ENCODE assay signal across 22 mouse cellular contexts in the genomic region with DNA sequence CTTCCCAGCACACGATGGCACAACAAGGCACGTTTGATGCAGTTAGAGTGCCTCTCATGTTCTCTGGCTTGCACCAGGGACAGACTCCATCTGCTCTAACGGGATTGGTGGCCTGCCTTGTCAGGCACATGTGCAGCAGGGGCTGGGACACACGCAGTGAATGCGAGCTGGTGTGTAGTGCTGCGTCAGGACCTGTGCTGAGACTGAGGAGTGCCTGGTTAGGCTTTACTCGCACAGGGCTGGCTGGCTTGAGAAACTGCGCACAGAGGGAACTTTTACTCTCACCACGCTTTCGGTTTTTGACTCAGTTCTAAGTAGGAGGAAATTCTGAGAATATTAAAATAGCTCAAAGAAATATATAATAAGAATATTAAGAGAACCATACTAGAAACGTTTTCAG.
A peak's percentile ranks its signal among the peaks of the same experiment; 100 is the strongest.
DNase-seq lines count a peak whose midpoint lies in the region; ATAC-seq and TF ChIP-seq lines count a peak whose summit lies in the region.
"Had no signal": no experiment of that assay in that cellular context is flagged by ENCODE, and none has a peak within 500 bp of the region (broad histone marks: within the 10 kb centered on the region; RNA-seq: fewer than 3 reads in every experiment).

No protein-coding gene starts in this region.

- no peak for TF ChIP-seq CTCF in forebrain, postnatal 0 days (IDR thresholded peaks at IDR 0.05; ENCODE audit: low read depth)

- whole genome bisulfite sequencing in forebrain, postnatal 0 days, result 74% methylated on average over 11 of the region's 11 CpGs

- no peak for DNase-seq in frontal cortex, postnatal 36 days (ENCODE audit: low spot score in 2 of 2)
- peak; percentile 31 for DNase-seq in left cerebral cortex, postnatal 4 days
- no peak for DNase-seq in left cerebral cortex, adult 18-20 months (ENCODE audit: low spot score in 2 of 2)
- DNase-seq in forebrain, postnatal 0 days, result no peak
- no peak for DNase-seq in left cerebral cortex, adult 8-10 months (ENCODE audit: low spot score in 2 of 2)
- DNase-seq: adrenal gland, postnatal 10 days; cerebellum, adult 11 months; cerebellum, postnatal 36 days; gastrocnemius, postnatal 14 days; heart, adult 18-20 months; liver, embryonic 13.5 days; lung, postnatal 4 days; thymus, postnatal 14 days had no signal

- intact Hi-C loops in left cerebral cortex, postnatal 4 days (cut with DNase I), result no loop called here

- no peaks in the 10 kb centered on the region for H3K36me3 ChIP-seq in forebrain, postnatal 0 days (ENCODE audit: insufficient read depth)
- H3K36me3 ChIP-seq: kidney, embryonic 15.5 days; lung, embryonic 15.5 days; midbrain, embryonic 12.5 days had no signal

- no peak overlapping the region for H3K27ac ChIP-seq in forebrain, postnatal 0 days (ENCODE audit: low read depth, low read length)
- H3K27ac ChIP-seq: heart, embryonic 13.5 days; kidney, embryonic 15.5 days; liver, embryonic 13.5 days; lung, embryonic 15.5 days; midbrain, embryonic 12.5 days had no signal

- no peak overlapping the region for H3K4me3 ChIP-seq in forebrain, postnatal 0 days (ENCODE audit: low read depth, low read length)
- H3K4me3 ChIP-seq: heart, embryonic 13.5 days; kidney, embryonic 15.5 days; liver, embryonic 13.5 days; lung, embryonic 15.5 days; midbrain, embryonic 12.5 days; myocyte had no signal

- H3K9ac ChIP-seq in forebrain, postnatal 0 days, result no peak overlapping the region
- H3K9ac ChIP-seq: heart, embryonic 13.5 days; kidney, embryonic 15.5 days; liver, embryonic 13.5 days; lung, embryonic 15.5 days; midbrain, embryonic 12.5 days had no signal

- H3K4me1 ChIP-seq in forebrain, postnatal 0 days (ENCODE audit: insufficient read depth), result no peaks in the 10 kb centered on the region

- no peaks in the 10 kb centered on the region for H3K27me3 ChIP-seq in forebrain, postnatal 0 days (ENCODE audit: insufficient read depth, low read length)
- H3K27me3 ChIP-seq: heart, embryonic 13.5 days; kidney, embryonic 15.5 days; liver, embryonic 13.5 days; lung, embryonic 15.5 days; midbrain, embryonic 12.5 days; Patski had no signal

- no peaks in the 10 kb centered on the region for H3K9me3 ChIP-seq in forebrain, postnatal 0 days (ENCODE audit: low read length)
- H3K9me3 ChIP-seq: heart, embryonic 13.5 days; kidney, embryonic 15.5 days; liver, embryonic 13.5 days; lung, embryonic 15.5 days; midbrain, embryonic 12.5 days had no signal

- 0 out of 2 replicates have a peak, but pooled peaks have one; percentile 25 for ATAC-seq in frontal cortex, adult (ENCODE audit: low TSS enrichment)
- ATAC-seq in activated CD4-positive, CD25-positive, alpha-beta regulatory T cell, adult 4 months, result peak; percentile 68
- peak; percentile 67 for ATAC-seq in forebrain, postnatal 0 days
- ATAC-seq: intestine, embryonic 16.5 days; Patski had no signal

- no peak overlapping the region for H3K4me2 ChIP-seq in forebrain, postnatal 0 days (ENCODE audit: low read depth)
- H3K4me2 ChIP-seq: heart, embryonic 13.5 days; kidney, embryonic 15.5 days; liver, embryonic 13.5 days; lung, embryonic 15.5 days; midbrain, embryonic 12.5 days had no signal
